Mouse (Mus musculus) heart, embryonic 11.5 days (tissue): ENCODE measurements around the gene Gm3173. TPM values are rescaled to one million over a fixed set of nuclear protein-coding genes. Genes with fewer than 3 reads are reported as not detected.
"Not testable (repeated sequence)": the region's sequence is repeated elsewhere in the genome, so short reads cannot be mapped to it uniquely, and the experiment has no call there.

Source experiments
- ATAC-seq: fragments of 200-750 bp; cut with Nextera tagmentation; replicated peaks from 2 replicates; pipeline ENCODE4 v1.8.0; 2017; ENCODE audit warnings: moderate library complexity; ENCODE audit not compliant: insufficient number of reproducible peaks, low FRiP score, low TSS enrichment
- H3K27ac ChIP-seq: fragments of 300-500 bp; sonication (generic); 2 replicates; pipeline ENCODE4 v1.5.1; 2014; ENCODE audit warnings: mild to moderate bottlenecking, low read depth, low read length
- H3K27me3 ChIP-seq: fragments of 300-500 bp; sonication (generic); 2 replicates; pipeline ENCODE4 v1.6.1; 2014; ENCODE audit warnings: mild to moderate bottlenecking, low read length, mixed read lengths; ENCODE audit not compliant: control insufficient read depth, insufficient read depth
- H3K36me3 ChIP-seq: fragments of 300-500 bp; sonication (generic); 2 replicates; pipeline ENCODE4 v1.6.1; 2014; ENCODE audit warnings: mild to moderate bottlenecking, low read length, moderate library complexity, mixed read lengths; ENCODE audit not compliant: control insufficient read depth, insufficient read depth
- H3K4me1 ChIP-seq: fragments of 300-500 bp; sonication (generic); 2 replicates; pipeline ENCODE4 v1.6.1; 2014; ENCODE audit warnings: low read length; ENCODE audit not compliant: control insufficient read depth, insufficient read depth
- H3K4me2 ChIP-seq: fragments of 300-500 bp; sonication (generic); 2 replicates; pipeline ENCODE4 v1.6.1; 2014; ENCODE audit warnings: mild to moderate bottlenecking, moderate library complexity
- H3K4me3 ChIP-seq: fragments of 300-500 bp; sonication (generic); 2 replicates; pipeline ENCODE4 v1.5.1; 2014; ENCODE audit warnings: low read depth, low read length
- H3K9ac ChIP-seq: fragments of 300-500 bp; sonication (generic); 2 replicates; pipeline ENCODE4 v1.6.1; 2014; ENCODE audit warnings: mild to moderate bottlenecking, low read depth, low read length, moderate library complexity
- H3K9me3 ChIP-seq: fragments of 300-500 bp; sonication (generic); replicated peaks from 2 replicates; pipeline ENCODE4 v1.6.1; 2016; ENCODE audit warnings: low read length; ENCODE audit not compliant: control insufficient read depth
- WGBS: fragments of 180-500 bp; shearing (Covaris S2); extraction: QIAGEN DNeasy Blood & Tissue Kit; methylation state at CpG from one replicate; pipeline ENCODE4 v1.1.7; 2014; ENCODE audit not compliant: insufficient replicate concordance; 5-methylcytosine and 5-hydroxymethylcytosine counted together
- polyA plus RNA-seq: library from polyadenylated mRNA; unstranded; fragments of >200 nt; fragmentation: Nextera tagmentation; extraction: Ambion mirVana; gene quantifications from 2 replicates; pipeline ENCODE4 v1.2.1, GENCODE M21; 2014

Gene Gm3173
- 0.65 TPM in 1 of 2 replicates, not detected in the other for polyA plus RNA-seq

- H3K9ac ChIP-seq, H3K9me3 ChIP-seq, H3K4me1 ChIP-seq, H3K36me3 ChIP-seq, H3K4me2 ChIP-seq, ATAC-seq, H3K27me3 ChIP-seq, H3K4me3 ChIP-seq, H3K27ac ChIP-seq: not testable (repeated sequence)
Measured at GRCm38 (mm10) chr14:4430692-4431091, at the start of gene Gm3173. Gene Gm3173, plus strand, starts transcription at chr14:4430992.

GRCm38 (mm10) chr14:4385606-4386005 lies 45.2 kb upstream of the Gm3173 start:
- not testable (repeated sequence) for H3K9me3 ChIP-seq, H3K36me3 ChIP-seq, ATAC-seq, H3K27ac ChIP-seq, H3K27me3 ChIP-seq, H3K4me1 ChIP-seq, H3K4me2 ChIP-seq, H3K4me3 ChIP-seq, H3K9ac ChIP-seq

GRCm38 (mm10) chr14:4392841-4393530 lies 37.8 kb upstream of the Gm3173 start:
- not testable (repeated sequence) for H3K27ac ChIP-seq, ATAC-seq, H3K9ac ChIP-seq, H3K9me3 ChIP-seq, H3K36me3 ChIP-seq, H3K27me3 ChIP-seq, H3K4me3 ChIP-seq, H3K4me2 ChIP-seq, H3K4me1 ChIP-seq
- WGBS, result 80% methylated on average over 4 of the region's 6 CpGs

GRCm38 (mm10) chr14:4397226-4397625 lies 33.6 kb upstream of the Gm3173 start, which contains the start of gene Gm3159:
Gene Gm3159, plus strand, starts transcription at chr14:4397526.
- H3K27me3 ChIP-seq, H3K9ac ChIP-seq, H3K4me1 ChIP-seq, H3K36me3 ChIP-seq, ATAC-seq, H3K9me3 ChIP-seq, H3K4me3 ChIP-seq, H3K4me2 ChIP-seq, H3K27ac ChIP-seq: not testable (repeated sequence)
- 63% methylated on average over 1 of the region's 3 CpGs for WGBS

- ATAC-seq, H3K4me1 ChIP-seq, H3K27ac ChIP-seq, H3K9ac ChIP-seq, H3K4me3 ChIP-seq, H3K4me2 ChIP-seq, H3K9me3 ChIP-seq, H3K27me3 ChIP-seq, H3K36me3 ChIP-seq: not testable (repeated sequence)
Measured at GRCm38 (mm10) chr14:4398624-4399023, 32.2 kb upstream of the Gm3173 start.

- not testable (repeated sequence) for H3K27me3 ChIP-seq, H3K9me3 ChIP-seq, H3K9ac ChIP-seq, H3K4me2 ChIP-seq, H3K4me1 ChIP-seq, H3K4me3 ChIP-seq, H3K36me3 ChIP-seq, ATAC-seq, H3K27ac ChIP-seq
- 80% methylated on average over 5 of the region's 5 CpGs for WGBS
Measured at GRCm38 (mm10) chr14:4400115-4400789, 30.5 kb upstream of the Gm3173 start.

GRCm38 (mm10) chr14:4401245-4401644 lies 29.5 kb upstream of the Gm3173 start:
- WGBS, result 65% methylated on average over 4 of the region's 5 CpGs

GRCm38 (mm10) chr14:4403840-4404239 lies 27.0 kb upstream of the Gm3173 start:
- not testable (repeated sequence) for ATAC-seq, H3K4me2 ChIP-seq, H3K9ac ChIP-seq, H3K27me3 ChIP-seq, H3K27ac ChIP-seq, H3K36me3 ChIP-seq, H3K9me3 ChIP-seq, H3K4me1 ChIP-seq, H3K4me3 ChIP-seq

More at GRCm38 (mm10) chr14:4401245-4401644, 29.5 kb upstream of the Gm3173 start:
- H3K9me3 ChIP-seq, ATAC-seq, H3K4me3 ChIP-seq, H3K27ac ChIP-seq, H3K9ac ChIP-seq, H3K27me3 ChIP-seq, H3K36me3 ChIP-seq, H3K4me2 ChIP-seq, H3K4me1 ChIP-seq: not testable (repeated sequence)

- ATAC-seq, H3K4me1 ChIP-seq, H3K4me2 ChIP-seq, H3K9ac ChIP-seq, H3K27me3 ChIP-seq, H3K36me3 ChIP-seq, H3K9me3 ChIP-seq, H3K27ac ChIP-seq, H3K4me3 ChIP-seq: not testable (repeated sequence)
- WGBS, result 36% methylated on average over 1 of the region's 1 CpGs
Measured at GRCm38 (mm10) chr14:4409939-4410338, 20.9 kb upstream of the Gm3173 start.
